Mouse (Mus musculus): ENCODE measurements around the gene Carnmt1. TPM values are rescaled to one million over a fixed set of nuclear protein-coding genes. Genes with fewer than 3 reads are reported as not detected.
A peak's percentile ranks its signal among the peaks of the same experiment; 100 is the strongest.

Carnmt1 gene
- polyA plus RNA-seq, 1 experiment from 2014 or later, result 18.0 TPM

- no peak overlapping the region for H3K27ac ChIP-seq (replicated peaks; ENCODE audit: low read depth, low read length)
- ATAC-seq (ENCODE audit: low FRiP score, low TSS enrichment), result peak; percentile 55
- no peaks in the 10 kb centered on the region for H3K4me1 ChIP-seq (ENCODE audit: control insufficient read depth, insufficient read depth, low read length)
- H3K9ac ChIP-seq (replicated peaks; ENCODE audit: low read length), result no peak overlapping the region
- H3K9me3 ChIP-seq (ENCODE audit: control insufficient read depth, low read length), result no peaks in the 10 kb centered on the region
- H3K36me3 ChIP-seq (ENCODE audit: control insufficient read depth, insufficient read depth, low read length), result 0 out of 2 replicates have a peak, but pooled peaks cover 4% of the 10 kb centered on the region
- H3K4me3 ChIP-seq (replicated peaks; ENCODE audit: low read depth, low read length), result no peak overlapping the region
- peak; percentile 66 for DNase-seq
- 75% methylated on average over 3 of the region's 3 CpGs for WGBS
- no peak overlapping the region for H3K4me2 ChIP-seq (ENCODE audit: low read length)
- H3K27me3 ChIP-seq (ENCODE audit: control insufficient read depth, insufficient read depth, low read length), result no peaks in the 10 kb centered on the region
These were observed 17.0 kb downstream of the Carnmt1 start for GRCm38 (mm10) chr19:18687556-18687955.

GRCm38 (mm10) chr19:18692176-18692575 is 21.6 kb downstream of the Carnmt1 start:
- Histone ChIP-seq H3K27ac (replicated peaks; ENCODE audit: low read depth, low read length) (no peak overlapping the region), H3K9me3 (ENCODE audit: control insufficient read depth, low read length) (no peaks in the 10 kb centered on the region), H3K9ac (replicated peaks; ENCODE audit: low read length) (no peak overlapping the region), H3K36me3 (ENCODE audit: control insufficient read depth, insufficient read depth, low read length) (0 out of 2 replicates have a peak, but pooled peaks cover 7% of the 10 kb centered on the region), H3K27me3 (ENCODE audit: control insufficient read depth, insufficient read depth, low read length) (no peaks in the 10 kb centered on the region), H3K4me3 (replicated peaks; ENCODE audit: low read depth, low read length) (no peak overlapping the region), H3K4me2 (ENCODE audit: low read length) (no peak overlapping the region), H3K4me1 (ENCODE audit: control insufficient read depth, insufficient read depth, low read length) (no peaks in the 10 kb centered on the region)
- 86% methylated on average over 3 of the region's 3 CpGs for WGBS
- DNase-seq (no peak), ATAC-seq (ENCODE audit: low FRiP score, low TSS enrichment) (no peak)

- Histone ChIP-seq H3K27me3 (ENCODE audit: control insufficient read depth, insufficient read depth, low read length) (no peaks in the 10 kb centered on the region), H3K36me3 (ENCODE audit: control insufficient read depth, insufficient read depth, low read length) (0 out of 2 replicates have a peak, but pooled peaks cover 7% of the 10 kb centered on the region), H3K4me3 (replicated peaks; ENCODE audit: low read depth, low read length) (no peak overlapping the region), H3K27ac (replicated peaks; ENCODE audit: low read depth, low read length) (no peak overlapping the region), H3K4me2 (ENCODE audit: low read length) (no peak overlapping the region), H3K9ac (replicated peaks; ENCODE audit: low read length) (no peak overlapping the region), H3K4me1 (ENCODE audit: control insufficient read depth, insufficient read depth, low read length) (no peaks in the 10 kb centered on the region), H3K9me3 (ENCODE audit: control insufficient read depth, low read length) (no peaks in the 10 kb centered on the region)
- WGBS, result 93% methylated on average over 2 of the region's 2 CpGs
- ATAC-seq (ENCODE audit: low FRiP score, low TSS enrichment), result no peak
- DNase-seq, result no peak
These were observed 22.2 kb downstream of the Carnmt1 start for GRCm38 (mm10) chr19:18692768-18693167.

- H3K27ac ChIP-seq (replicated peaks; ENCODE audit: low read depth, low read length), result no peak overlapping the region
- no peak overlapping the region for H3K4me2 ChIP-seq (ENCODE audit: low read length)
- 100% methylated on average over 3 of the region's 3 CpGs for WGBS
- no peaks in the 10 kb centered on the region for H3K9me3 ChIP-seq (ENCODE audit: control insufficient read depth, low read length)
- no peaks in the 10 kb centered on the region for H3K27me3 ChIP-seq (ENCODE audit: control insufficient read depth, insufficient read depth, low read length)
- DNase-seq (no peak), ATAC-seq (ENCODE audit: low FRiP score, low TSS enrichment) (no peak)
- H3K4me1 ChIP-seq (ENCODE audit: control insufficient read depth, insufficient read depth, low read length), result no peaks in the 10 kb centered on the region
- H3K4me3 ChIP-seq (replicated peaks; ENCODE audit: low read depth, low read length), result no peak overlapping the region
- H3K36me3 ChIP-seq (ENCODE audit: control insufficient read depth, insufficient read depth, low read length), result 0 out of 2 replicates have a peak, but pooled peaks cover 7% of the 10 kb centered on the region
- no peak overlapping the region for H3K9ac ChIP-seq (replicated peaks; ENCODE audit: low read length)
These were observed 24.6 kb downstream of the Carnmt1 start for GRCm38 (mm10) chr19:18695116-18695515.

GRCm38 (mm10) chr19:18695552-18695951 is 25.0 kb downstream of the Carnmt1 start:
- Histone ChIP-seq H3K27ac (replicated peaks; ENCODE audit: low read depth, low read length) (no peak overlapping the region), H3K4me1 (ENCODE audit: control insufficient read depth, insufficient read depth, low read length) (no peaks in the 10 kb centered on the region), H3K36me3 (ENCODE audit: control insufficient read depth, insufficient read depth, low read length) (0 out of 2 replicates have a peak, but pooled peaks cover 7% of the 10 kb centered on the region), H3K9me3 (ENCODE audit: control insufficient read depth, low read length) (no peaks in the 10 kb centered on the region), H3K4me2 (ENCODE audit: low read length) (no peak overlapping the region), H3K27me3 (ENCODE audit: control insufficient read depth, insufficient read depth, low read length) (no peaks in the 10 kb centered on the region), H3K9ac (replicated peaks; ENCODE audit: low read length) (no peak overlapping the region), H3K4me3 (replicated peaks; ENCODE audit: low read depth, low read length) (no peak overlapping the region)
- DNase-seq, result no peak
- 91% methylated on average over 1 of the region's 1 CpGs for WGBS
- ATAC-seq (ENCODE audit: low FRiP score, low TSS enrichment), result no peak

- no peak overlapping the region for H3K9ac ChIP-seq (replicated peaks; ENCODE audit: low read length)
- DNase-seq, result no peak
- no peaks in the 10 kb centered on the region for H3K27me3 ChIP-seq (ENCODE audit: control insufficient read depth, insufficient read depth, low read length)
- no peaks in the 10 kb centered on the region for H3K9me3 ChIP-seq (ENCODE audit: control insufficient read depth, low read length)
- no peak for ATAC-seq (ENCODE audit: low FRiP score, low TSS enrichment)
- peaks cover 3% of the 10 kb centered on the region; the same call in 1 of the 2 replicates for H3K4me1 ChIP-seq (ENCODE audit: control insufficient read depth, insufficient read depth, low read length)
- H3K36me3 ChIP-seq (ENCODE audit: control insufficient read depth, insufficient read depth, low read length), result no peaks in the 10 kb centered on the region
- no peak overlapping the region for H3K4me3 ChIP-seq (replicated peaks; ENCODE audit: low read depth, low read length)
- H3K4me2 ChIP-seq (ENCODE audit: low read length), result no peak overlapping the region
- no peak overlapping the region for H3K27ac ChIP-seq (replicated peaks; ENCODE audit: low read depth, low read length)
These were observed 37.5 kb downstream of the Carnmt1 start for GRCm38 (mm10) chr19:18708101-18708500.

- 54% methylated on average over 6 of the region's 6 CpGs for WGBS
- H3K36me3 ChIP-seq (ENCODE audit: control insufficient read depth, insufficient read depth, low read length), result no peaks in the 10 kb centered on the region
- H3K4me3 ChIP-seq (replicated peaks; ENCODE audit: low read depth, low read length), result no peak overlapping the region
- H3K4me2 ChIP-seq (ENCODE audit: low read length), result no peak overlapping the region
- ATAC-seq (ENCODE audit: low FRiP score, low TSS enrichment) (no peak), DNase-seq (no peak)
- no peaks in the 10 kb centered on the region for H3K27me3 ChIP-seq (ENCODE audit: control insufficient read depth, insufficient read depth, low read length)
- no peak overlapping the region for H3K27ac ChIP-seq (replicated peaks; ENCODE audit: low read depth, low read length)
- peaks cover 14% of the 10 kb centered on the region for H3K4me1 ChIP-seq (ENCODE audit: control insufficient read depth, insufficient read depth, low read length)
- no peak overlapping the region for H3K9ac ChIP-seq (replicated peaks; ENCODE audit: low read length)
- H3K9me3 ChIP-seq (ENCODE audit: control insufficient read depth, low read length), result no peaks in the 10 kb centered on the region
These were observed 40.3 kb downstream of the Carnmt1 start for GRCm38 (mm10) chr19:18710903-18711302.

- H3K9me3 ChIP-seq (ENCODE audit: control insufficient read depth, low read length), result no peaks in the 10 kb centered on the region
- no peak overlapping the region for H3K9ac ChIP-seq (replicated peaks; ENCODE audit: low read length)
- no peak for DNase-seq
- peaks cover 14% of the 10 kb centered on the region for H3K4me1 ChIP-seq (ENCODE audit: control insufficient read depth, insufficient read depth, low read length)
- H3K4me3 ChIP-seq (replicated peaks; ENCODE audit: low read depth, low read length), result no peak overlapping the region
- ATAC-seq (ENCODE audit: low FRiP score, low TSS enrichment), result no peak
- H3K4me2 ChIP-seq (ENCODE audit: low read length), result no peak overlapping the region
- WGBS, result 94% methylated on average over 9 of the region's 9 CpGs
- no peaks in the 10 kb centered on the region for H3K27me3 ChIP-seq (ENCODE audit: control insufficient read depth, insufficient read depth, low read length)
- H3K36me3 ChIP-seq (ENCODE audit: control insufficient read depth, insufficient read depth, low read length), result no peaks in the 10 kb centered on the region
- H3K27ac ChIP-seq (replicated peaks; ENCODE audit: low read depth, low read length), result no peak overlapping the region
These were observed 41.0 kb downstream of the Carnmt1 start for GRCm38 (mm10) chr19:18711589-18711988.

- Histone ChIP-seq H3K36me3 (ENCODE audit: control insufficient read depth, insufficient read depth, low read length) (no peaks in the 10 kb centered on the region), H3K27me3 (ENCODE audit: control insufficient read depth, insufficient read depth, low read length) (no peaks in the 10 kb centered on the region), H3K9ac (replicated peaks; ENCODE audit: low read length) (peak overlapping the region; percentile 76), H3K4me1 (ENCODE audit: control insufficient read depth, insufficient read depth, low read length) (peaks cover 14% of the 10 kb centered on the region), H3K4me3 (replicated peaks; ENCODE audit: low read depth, low read length) (peak overlapping the region; percentile 80), H3K4me2 (ENCODE audit: low read length) (peak overlapping the region; percentile 90), H3K9me3 (ENCODE audit: control insufficient read depth, low read length) (no peaks in the 10 kb centered on the region), H3K27ac (replicated peaks; ENCODE audit: low read depth, low read length) (peak overlapping the region; percentile 94)
- ATAC-seq (ENCODE audit: low FRiP score, low TSS enrichment) (no peak), DNase-seq (peak; percentile 12)
- WGBS, result 62% methylated on average over 16 of the region's 16 CpGs
These were observed 41.7 kb downstream of the Carnmt1 start for GRCm38 (mm10) chr19:18712153-18712865.

All from midbrain, embryonic 14.5 days (tissue).